Mouse (Mus musculus): ENCODE measurements around the gene Dchs2.

Dchs2 gene

DNA sequence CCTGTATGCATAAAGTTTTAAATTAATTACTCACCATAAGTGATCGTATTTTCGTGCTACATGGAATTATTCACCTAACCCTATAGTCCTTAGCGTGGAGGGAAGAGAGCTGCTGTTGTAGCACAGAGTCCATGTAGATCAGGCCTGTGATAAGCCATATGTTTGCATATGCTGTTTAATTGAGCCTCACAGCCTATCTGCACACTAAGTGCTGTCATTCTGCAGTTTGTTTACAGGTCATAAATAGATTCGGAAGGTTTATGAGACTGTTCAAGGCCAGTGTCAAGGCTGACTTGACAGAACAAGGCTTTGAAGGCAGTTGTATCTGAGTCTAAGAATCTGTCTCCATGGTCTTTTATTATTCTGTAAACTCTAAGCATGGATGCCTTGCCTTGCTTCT, 138.3 kb downstream of the Dchs2 start:
- DNase-seq = no peak

DNA sequence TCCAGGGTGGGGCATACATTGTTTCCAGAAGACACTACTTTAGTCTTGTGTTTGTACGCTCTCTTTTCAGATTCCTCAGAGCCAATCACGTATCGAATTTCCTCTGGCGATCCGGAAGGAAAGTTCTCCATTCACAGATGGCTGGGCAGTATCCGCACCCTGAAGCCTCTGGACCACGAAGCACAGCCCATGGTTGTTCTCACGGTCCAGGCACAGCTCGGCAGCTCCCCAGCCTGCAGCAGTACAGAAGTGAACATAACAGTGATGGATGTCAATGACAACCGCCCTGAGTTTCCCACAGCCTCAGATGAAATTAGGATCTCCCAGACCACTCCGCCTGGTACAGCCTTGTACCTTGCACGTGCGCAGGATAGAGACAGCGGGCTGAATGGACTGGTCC, 142.5 kb downstream of the Dchs2 start:
- no peak for DNase-seq

DNA sequence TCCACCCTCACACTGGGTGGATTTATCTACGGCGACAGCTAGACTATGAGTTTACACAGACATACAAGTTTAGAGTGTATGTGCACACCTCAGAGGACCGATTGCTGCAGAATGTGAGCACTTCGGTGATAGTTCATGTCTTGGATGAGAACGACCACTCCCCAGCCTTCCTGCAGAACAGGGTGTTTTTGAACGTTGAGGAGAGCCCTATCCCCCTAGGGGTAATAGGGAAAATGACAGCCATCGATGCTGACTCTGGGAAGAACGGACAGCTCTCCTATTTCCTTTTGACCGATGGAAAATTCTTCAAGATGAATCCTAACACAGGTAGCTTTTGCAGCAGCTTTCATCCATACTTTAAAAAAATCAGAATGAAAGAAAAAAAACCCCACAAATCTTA, 143.2 kb downstream of the Dchs2 start:
- DNase-seq = no peak

DNA sequence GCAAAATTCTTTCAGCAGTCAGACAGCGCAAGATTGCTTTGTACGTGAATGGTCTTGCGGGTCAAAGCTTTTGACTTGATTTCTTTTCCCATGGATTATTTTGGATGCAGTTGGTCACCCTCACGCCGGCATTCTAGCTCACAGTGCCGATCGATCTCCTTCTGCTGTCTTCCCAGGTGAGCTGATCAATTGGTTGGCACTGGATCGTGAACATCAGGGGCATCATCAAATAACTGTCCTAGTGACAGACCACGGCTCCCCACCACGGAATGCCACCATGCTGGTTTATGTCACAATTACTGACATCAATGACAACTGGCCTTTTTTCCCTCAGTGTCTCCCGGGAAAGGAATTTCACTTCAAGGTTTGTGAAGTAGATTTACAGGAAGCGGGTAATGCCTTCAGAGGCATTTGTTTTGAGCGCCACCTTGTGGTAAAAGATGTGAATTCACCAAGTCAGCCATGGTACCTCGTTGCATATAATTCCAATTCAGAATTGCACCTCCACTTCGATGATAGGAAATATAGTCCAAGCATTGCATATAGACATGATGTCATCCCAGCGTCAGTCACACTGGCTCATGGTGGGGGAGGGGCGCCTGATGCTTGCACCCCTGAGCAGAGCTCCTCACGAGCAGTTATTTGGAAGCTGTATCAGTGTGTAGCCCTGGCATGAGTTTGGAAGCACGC, 146.0 kb downstream of the Dchs2 start:
- DNase-seq = peak; percentile 26

DNA sequence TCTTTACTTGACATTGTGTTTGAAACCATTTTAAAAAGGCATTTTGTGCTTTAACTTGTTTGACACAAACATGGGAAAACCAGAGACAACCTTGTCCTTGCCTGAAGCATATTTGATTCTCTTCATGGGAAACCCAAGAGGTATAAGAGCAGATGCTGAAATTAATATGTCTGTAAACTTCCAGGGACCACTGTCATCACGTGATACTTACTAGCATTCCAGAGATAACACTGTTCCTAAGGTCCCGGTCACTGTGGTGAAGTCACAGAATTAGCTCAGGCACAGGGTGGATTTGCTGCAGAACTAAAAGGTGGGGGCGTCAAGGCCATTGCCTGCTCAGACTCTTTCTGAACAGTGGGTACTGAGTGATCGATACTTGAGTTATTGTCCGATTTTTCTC, 148.0 kb downstream of the Dchs2 start:
- no peak for DNase-seq

DNA sequence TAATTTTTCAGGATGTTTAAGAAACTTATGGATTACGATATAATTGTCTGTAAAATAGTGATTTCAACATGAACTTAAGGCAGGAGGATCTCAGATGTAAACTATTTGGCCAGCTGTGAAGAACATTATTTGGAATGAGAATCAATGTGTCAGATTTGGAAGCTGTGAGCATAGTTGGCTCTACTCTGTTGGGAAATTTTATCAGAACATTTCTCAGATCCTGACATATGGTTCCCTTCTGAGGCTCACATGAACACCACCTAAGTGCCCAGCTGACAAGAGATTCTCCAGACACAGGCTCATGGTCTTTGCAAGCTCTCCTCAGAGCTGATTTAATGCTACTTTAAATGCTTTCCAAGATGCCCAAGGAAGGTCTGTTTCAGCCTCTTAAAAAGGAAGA, 156.1 kb downstream of the Dchs2 start:
- DNase-seq = no peak

DNA sequence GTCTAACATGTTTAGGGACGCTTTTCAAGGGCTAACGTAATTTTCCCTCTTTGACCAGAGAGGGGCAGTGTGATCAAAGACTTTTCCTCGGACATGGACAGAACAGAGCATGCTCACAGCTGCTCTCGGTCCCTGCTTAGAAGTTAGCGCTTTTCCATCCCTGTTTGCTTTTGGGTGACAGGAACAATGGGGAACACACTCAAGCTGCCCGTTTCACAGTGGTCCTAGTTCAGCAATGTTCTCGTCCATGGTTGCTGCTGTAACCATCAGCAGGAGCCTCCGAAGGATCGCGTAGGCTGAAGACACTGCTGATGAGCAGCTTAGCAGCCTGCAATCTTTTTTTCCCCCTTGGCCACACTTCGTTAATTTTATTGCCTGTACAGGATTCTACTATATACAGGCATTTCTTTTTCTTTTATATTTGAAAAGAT, 159.2 kb downstream of the Dchs2 start:
- DNase-seq = peak; percentile 9

DNA sequence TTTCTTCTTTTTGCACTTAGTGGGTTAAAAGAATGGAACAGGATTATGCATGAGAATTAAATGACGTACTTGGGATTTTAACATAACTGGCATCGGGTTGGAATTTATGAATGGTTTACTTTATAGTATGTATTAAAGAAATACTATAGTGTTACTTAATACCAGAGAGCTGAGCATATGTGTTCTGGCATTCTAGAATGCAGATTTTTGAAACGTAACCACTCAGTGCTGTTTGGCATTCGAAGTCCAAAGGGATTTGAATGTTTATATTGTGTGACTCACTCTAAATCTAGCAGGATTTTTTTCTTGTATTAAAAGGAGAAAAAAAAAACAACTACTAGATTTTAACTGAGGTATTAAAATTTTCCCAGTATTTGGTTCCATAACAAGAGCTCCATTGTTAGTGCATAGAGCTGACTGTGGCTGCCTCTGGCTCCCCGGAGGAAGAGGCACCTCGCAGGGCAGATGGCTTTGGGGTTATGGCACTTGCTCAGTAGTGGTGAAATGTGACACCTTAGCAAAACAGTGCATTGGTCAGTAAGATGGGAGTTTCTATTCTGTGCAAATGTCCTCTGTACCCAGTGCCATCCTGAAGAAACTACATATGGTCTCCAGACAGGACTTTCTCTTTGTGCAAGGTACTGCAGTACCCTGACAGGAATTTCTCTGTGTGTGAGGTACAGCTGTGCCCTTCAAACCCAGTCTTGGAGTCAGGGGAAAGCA, 160.5 kb downstream of the Dchs2 start:
- DNase-seq = no peak

DNA sequence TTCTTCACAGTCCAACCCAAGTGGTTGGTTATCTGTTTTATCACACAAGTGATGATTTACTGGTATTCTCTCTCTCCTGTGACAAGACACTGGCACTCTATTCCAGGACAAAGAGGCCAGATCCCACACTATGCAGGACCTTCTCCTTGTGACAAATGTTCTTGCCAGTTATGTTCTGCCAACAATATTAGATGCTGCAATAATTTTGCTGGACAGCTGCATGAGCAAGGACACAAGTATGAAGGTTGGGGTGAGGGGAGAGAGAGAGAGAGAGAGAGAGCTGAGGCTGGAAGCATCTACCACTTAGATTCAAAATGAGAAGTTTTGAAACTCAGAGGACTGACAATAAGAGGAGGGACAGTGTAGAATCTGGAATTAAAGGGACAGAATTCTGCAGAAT, 162.7 kb downstream of the Dchs2 start:
- no peak for DNase-seq

DNA sequence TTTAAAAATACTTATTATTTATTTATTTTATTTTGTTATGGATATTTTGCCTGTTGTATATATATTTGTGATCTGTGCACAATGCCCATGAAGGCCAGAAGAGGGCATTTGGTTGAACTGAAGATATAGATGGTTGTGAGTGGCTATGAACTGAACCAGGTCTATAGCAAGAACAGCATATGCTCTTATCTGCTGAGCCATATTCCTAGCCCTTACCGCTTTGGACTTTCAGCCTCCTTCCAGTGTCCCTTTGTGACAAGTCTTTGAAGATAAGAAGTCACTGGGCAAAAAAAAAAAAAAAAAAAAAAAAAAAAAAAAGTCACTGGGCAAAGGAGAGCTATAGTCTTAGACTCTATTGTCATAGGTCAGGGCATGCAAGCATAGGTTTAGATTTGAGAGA, 163.2 kb downstream of the Dchs2 start:
- no peak for DNase-seq

DNA sequence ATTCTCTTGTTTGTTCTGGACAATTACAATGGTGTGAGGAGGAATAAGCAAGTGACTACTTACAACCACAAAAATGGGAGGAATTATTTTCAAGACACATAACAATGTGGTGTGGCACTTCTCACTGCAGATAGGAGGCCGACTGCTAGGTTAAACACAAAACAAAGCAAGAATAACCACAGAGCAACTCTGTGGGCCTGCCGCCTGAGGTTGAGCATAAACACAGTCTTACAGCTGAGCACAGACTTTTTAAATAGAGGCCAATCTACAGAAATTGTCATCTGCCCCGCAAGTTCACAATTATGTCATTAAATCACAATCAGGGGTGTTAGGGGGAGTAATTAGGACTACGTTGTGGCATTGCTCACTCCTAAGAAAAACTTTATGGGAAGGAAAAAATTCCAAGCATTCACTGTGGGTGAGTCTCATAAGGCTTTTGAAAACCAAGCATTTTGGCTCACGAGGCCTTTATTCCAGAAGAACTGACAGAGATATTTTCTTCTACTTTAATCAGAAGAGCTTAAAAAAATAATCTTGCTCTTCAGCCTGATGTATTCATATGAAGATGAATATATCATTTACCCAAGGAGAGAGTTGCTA, 172.1 kb downstream of the Dchs2 start:
- no peak for DNase-seq

DNA sequence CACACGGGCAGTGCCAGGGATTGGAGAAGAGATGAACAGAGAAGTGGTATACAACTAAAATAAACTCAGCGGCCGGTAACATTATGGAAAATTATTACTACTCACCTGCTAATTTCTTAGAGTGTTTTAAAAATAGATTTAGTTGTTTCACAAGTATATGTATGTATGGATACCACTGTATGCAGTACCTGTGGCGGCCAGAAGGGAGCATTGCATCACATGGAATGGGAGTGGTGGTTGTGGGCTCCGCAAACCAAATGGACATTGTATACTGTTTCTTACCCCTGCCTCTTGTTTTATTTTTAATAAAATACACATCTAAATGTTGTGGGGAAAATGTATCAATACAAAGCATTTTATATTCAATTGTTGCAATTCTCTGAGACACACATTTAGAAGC, 176.1 kb downstream of the Dchs2 start:
- DNase-seq = no peak

DNA sequence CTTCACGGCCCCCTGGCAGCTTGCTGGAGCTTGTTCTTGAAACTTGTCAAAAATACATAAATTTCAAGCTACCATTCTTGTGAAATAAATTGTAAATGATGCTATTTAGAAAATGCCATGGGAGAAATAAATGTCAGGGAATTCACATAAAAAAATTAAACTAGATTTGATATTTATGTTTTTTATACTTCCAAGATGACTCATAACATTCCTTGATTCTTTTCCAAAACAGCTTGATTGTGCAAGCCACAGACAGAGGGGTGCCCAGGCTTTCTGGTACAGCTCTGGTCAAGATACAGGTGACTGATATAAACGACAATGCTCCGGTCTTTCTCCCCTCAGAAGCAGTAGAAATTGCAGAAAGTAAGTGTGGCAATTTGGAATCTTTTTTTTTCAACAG, 218.2 kb downstream of the Dchs2 start:
- DNase-seq = no peak

DNA sequence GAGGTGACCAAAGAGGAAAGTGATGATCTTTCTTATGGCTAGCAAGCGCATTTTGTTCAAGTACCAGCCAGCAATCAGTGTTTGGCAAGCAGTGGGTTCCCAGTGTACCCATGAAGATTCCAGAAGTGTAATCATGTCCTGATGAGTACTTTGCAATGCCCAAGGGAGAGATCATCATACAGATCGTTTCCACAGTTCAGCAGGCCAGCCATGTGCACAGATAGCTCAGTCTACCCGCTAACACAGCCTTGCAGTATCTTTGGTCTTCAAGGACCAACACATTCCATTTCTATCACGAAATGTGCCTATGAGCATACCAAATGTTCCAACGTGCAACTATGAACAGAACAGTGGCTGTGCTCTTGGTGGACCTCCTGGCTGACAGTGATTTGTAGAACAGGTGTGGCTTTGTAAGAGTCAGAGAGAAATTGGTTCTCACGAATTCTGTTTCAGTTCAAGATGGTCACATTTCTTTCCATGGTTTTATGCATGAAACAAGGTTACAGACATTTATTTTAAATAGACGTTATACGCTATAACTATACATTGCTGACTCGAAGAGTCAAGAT, 240.8 kb downstream of the Dchs2 start:
- DNase-seq = no peak

DNA sequence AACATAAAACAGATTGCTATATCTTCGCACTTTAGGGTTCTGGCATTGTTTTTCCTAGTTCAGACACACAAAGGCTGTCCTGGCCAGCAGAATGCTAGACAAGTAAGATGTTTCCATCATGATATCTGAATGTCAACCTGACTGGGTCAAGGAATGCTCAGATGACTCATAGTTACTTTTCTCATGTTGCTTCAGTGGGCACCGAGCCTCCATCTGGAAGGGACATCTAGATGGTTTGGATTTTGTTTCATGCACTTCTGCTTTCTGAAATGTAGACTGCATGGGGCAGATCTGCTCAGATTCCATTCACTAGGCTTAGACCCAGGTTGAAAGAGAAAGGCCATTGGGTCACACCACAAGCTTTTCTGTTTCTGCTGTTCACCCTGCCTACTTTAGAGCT, 242.1 kb downstream of the Dchs2 start:
- DNase-seq = no peak

DNA sequence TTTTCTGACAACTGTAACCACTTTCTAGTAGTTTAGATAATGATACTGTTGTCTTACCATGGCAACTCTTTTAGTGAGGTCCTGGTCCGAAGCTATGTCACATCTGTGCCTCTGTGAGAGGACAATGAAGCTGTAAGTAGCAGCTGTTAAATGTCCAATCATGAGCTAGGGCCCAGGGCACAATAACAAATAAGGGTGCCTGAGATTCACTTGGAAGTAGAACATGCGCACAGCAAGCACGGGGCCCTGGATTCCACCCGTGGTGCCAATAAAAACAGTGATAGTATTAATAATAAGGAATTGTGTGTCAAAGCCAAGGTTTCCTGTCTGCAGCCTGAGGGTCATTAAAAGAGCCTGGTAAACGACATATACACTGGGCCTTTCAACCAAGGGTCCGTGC, 246.6 kb downstream of the Dchs2 start:
- no peak for DNase-seq

DNA sequence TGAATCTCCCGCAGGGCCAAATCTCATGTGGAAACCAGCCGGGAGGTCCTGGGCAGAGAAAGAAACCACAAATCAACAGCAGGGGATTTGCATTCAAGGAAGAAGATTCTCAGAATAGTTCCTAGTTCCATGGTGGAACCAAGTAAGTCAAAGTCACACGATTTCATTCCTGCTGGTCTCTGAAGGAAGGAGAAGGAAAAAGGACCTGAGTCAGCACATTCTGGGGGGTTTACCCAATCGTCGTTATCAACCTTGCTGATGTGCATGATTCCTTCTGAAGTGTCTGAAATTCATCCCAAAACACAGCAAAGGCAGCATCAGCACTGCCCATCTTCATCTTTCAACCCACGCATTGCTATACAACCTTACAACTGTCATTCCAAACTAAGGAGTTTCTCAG, 249.1 kb downstream of the Dchs2 start:
- no peak for DNase-seq

Data from cerebellum, adult 11 months (tissue).